Mouse (Mus musculus) gastrocnemius, postnatal 25 days (tissue): ENCODE measurements around the gene Exoc3l2. TPM values are rescaled to one million over a fixed set of nuclear protein-coding genes. Genes with fewer than 3 reads are reported as not detected.

ENCODE experiments used
- DNase-seq: peaks from one replicate; pipeline ENCODE4 v3.0.0; 2022
- total RNA-seq, 2 experiments: library from RNA; stranded (reverse); gene quantifications; 1 replicate in 1 of 2; 2 replicates in 1 of 2; pipeline ENCODE4 v1.2.3; 2021

Exoc3l2 gene
- total RNA-seq, 2 experiments from 2014 or later = 0.56 to 0.67 TPM

DNA sequence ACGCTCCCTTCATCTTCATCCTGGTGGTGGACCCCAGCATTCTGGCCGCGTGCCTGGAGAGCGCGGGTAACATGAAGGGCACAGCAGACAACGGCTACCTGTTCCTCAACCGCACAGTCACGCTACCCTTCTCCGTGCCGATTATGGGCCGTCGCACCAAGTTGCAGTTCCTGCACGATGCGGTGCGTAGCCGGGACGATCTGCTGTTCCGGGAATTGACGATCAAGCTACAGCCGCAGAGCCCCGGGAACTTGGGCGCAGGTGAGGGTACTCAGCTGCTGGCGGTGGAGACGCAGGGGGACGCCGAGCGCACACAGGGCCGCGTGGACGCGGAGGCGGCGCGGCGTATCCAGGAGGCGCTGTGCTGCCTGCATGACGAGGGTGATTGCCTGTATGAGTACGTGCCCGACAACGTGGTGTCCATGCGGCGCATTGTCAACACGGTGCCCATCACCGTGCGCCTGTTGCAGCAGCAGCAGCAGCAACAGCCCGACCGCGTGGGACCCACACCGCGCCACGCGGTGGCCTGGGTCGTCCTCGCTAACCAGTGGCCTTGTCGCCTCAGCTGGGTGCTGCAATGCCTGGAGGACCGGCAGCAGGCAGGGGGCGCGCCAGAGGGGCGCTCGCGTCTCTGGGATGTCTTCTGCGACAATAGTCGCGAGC, 60.8 kb downstream of the Exoc3l2 start:
- peak; percentile 45 for DNase-seq

DNA sequence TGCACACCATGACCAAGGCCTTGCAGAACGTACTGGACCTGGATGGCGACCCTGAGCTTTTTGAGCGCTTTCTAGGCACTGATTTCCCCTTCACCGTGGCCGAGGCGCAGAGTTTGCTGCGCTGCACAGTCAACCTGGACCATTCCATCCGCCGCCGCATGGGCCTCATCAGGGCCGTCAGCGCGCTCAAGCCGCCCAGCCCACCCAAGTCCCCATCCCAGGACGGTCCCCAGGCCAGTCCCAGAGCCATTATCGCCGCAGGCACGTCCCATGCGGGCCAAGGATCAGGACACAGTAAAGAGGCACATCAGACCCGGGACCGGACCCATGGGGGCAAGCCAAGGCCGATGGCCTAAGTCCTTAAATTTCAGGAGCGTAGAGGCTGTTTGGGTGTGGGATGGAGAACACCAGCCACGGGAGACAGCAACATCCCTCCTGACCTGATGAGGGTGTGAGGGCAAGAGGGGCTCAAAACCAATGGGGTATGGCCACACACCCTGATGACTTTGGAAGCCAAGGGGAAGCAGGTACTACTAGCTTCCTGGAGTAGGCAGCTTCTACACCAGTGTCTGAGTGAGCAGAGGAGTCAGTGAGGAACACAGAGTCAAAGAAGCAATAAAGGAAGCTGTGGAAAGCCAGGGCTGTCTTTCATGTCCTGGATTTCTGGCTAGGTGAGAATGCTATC, 61.4 kb downstream of the Exoc3l2 start:
- DNase-seq = no peak

DNA sequence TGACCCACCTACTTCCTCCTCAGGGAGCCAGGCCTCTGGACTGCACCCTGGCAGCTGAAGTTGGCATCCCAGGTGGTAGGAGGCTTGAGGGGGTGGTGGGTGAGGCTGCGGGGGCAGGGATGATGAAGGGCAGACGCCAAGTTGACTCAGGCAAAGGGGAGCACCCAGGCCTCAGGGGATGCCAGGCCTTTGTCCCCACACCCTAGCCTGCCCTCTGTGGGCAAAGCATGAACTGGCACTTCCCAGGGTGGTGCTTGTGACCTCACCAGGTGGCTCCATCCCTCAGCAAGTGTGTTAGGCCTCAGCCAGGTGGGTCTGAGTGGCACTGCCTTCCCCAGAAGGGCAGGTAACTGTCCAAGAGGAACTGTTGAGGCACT, 62.0 kb downstream of the Exoc3l2 start:
- DNase-seq = no peak

DNA sequence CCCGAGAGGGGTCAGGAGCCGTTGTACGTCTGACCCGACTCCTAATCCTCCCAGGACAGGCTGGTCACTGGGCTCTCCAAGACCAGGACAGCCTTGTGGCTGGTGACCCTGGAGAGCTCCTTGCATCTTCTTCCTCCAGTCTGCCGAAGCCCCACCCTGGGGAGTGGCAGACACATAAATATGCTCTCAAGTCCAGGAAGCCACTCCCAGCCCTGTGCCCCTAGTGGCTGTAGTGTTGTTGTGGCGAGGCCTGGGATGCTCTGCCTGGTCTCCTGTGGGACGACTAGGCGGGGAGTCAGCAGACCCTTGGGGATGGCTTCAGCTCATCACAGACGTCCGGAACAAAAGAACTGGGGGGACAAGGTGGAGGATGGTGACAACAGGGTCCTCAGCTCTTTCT, 67.9 kb downstream of the Exoc3l2 start:
- DNase-seq = no peak

DNA sequence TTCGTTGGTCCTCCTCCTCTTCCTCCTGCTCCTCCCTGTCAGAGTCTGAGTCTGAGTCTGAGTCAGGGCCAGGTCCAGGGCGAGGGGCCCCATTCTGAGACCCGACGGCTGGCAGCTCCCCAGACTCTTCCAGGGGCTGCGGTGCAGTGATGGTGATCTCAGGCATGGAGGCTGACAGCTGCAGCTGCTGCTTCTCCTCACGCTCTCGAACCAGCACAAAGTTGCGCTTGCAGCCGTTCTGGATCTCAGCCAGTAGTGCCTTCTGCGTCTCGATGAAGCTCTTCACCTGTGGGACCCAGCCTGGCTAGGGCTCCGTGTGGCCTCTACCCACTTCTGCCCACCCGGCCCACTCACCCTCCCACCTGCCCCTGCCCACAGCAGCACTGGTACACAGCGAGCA, 69.1 kb downstream of the Exoc3l2 start:
- DNase-seq = no peak

DNA sequence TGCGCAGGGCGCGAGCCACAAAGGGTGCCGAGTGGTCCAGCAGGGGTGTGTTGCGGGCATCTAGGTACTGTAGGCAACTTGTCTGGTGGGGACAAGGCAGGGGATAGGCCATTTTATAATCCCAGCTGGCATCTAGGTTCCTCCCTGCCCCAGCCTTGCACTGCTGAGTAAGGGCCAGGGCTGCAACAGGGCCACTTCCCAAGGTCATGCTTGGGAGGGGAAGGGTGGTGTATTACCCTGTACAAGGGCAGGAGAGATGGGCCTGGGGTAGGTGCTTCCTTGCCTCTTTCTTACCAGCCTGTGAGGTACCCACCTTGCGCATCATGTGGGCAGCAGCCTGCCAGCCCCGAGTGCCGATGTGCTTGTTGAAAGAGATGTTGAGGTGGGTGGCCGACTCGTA, 71.5 kb downstream of the Exoc3l2 start:
- no peak for DNase-seq

DNA sequence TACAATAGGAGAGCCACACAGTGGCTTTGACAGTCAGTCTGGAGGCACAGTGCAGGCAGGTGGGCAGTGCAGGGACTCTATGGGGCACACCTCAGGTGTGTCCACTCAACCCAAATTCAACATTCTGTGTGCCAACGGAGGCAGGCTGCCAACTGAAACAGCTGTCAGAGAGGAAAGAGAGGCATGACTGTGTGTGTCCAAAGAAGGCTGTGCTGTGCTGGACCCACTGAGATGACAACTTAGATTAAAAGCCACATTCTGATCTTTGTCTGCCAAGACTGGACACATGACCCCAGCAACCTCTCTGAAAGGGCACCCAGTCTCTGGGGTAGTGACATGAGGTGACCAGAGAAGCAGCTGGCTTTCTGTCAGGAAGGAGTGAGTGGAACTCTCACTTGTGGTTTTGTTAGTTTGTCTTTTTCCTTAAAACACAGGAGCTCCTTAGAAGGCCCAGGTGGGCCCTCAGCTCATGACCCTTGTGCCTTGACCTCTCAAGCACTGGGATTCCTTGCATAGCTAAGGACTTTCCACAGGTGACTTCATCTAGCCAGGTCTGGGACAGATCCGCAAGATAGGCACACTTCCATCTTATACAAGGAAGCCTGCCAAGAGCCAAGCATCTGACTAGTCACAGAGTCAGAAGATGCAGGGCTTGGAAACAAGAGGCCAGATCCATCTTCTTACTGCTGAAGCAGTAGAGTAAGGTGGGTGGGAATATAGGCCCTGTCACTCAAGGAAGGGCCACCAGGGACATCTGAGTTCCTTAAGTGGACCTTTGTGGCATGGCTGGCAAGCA, 77.8 kb downstream of the Exoc3l2 start:
- peak; percentile 39 for DNase-seq

DNA sequence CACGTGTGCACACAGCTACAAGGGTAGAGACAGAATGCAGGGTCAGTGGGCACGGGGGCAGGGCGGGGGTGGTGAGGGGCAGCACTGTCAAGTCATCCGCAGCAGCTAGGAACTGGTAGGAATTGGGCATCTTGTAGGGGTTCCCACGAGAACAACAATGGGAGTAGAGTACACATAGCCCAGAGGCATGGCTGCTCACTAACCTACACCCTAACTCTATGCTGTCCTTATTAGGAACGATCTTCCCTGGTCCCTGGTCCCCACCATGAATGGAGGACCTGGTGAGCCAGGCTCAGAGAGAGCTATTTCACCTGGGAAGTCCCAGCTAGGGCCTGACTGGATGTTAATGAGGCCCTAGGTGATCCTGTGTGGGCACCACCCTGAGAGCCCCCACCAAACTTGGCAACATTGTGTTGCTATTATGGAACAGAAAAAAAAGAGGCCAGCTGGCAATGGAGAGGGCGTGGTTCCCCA, 78.6 kb downstream of the Exoc3l2 start:
- no peak for DNase-seq

DNA sequence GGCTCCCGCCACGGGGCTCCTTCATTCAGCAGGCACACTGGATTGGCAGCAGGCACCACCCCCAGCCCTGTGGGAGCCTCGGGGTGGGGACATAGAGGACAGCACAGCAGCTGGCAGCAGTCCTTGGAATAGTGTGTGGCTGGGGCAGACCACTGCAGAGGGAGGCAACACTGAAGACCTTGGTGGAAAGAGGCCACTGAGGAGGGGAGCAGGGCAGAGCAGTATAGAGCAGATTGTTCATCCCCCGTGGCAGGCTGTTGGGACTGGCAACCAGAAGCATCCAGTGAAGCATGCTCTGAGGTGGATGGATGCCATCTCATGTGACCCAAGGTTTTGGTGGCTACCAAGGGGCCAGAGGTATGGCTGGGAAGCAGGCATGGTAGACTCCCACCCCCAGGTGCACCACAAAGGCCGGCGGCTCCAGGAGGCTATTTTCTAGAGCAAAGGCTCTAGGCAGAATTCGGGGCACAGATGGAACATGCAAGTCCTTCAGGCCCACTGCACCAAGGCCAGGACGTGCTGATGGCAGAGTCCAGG, 79.1 kb downstream of the Exoc3l2 start:
- peak; percentile 33 for DNase-seq

DNA sequence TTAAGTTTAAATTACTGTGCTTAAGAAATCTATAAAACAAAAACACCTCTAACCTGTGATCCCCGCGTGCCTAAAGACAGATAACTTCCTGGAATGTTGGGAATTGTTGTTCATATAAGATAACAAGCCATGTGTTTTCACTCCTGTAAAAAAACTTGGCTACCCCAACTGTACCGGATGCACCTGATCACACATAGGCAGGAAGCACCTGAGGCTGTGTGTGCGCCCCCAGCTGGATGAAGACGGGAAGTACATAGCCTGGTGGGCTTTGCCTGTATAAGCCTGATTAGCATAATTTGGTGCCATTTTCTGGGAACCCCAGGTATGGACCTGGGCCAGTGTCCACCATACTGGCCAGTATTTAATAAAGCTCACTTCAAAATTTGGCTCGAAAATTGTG, 80.5 kb downstream of the Exoc3l2 start:
- DNase-seq = no peak

DNA sequence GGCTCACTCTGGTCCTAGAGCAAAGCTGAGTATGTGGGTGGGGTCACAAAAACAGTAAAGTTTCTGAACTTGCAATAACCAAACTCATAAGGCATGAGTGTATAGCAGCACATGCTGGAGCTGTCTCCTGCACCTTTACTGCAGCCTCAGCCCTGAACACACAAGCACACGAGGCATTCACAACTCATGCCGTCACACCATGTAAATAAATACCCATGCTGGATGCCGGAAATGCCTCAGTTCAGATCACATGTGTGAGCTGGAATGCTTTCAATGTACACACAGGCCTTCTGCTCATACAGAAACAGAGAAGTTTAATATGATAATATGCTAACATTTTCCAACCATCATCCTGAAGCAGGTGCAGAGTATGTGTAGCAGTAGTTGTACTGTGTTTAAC, 82.9 kb downstream of the Exoc3l2 start:
- no peak for DNase-seq

Other genes with a start within 250 kb of the Exoc3l2 start
- 10 to 100 TPM; 39.4 to 41.3 TPM for gene Opa3, start 235.0 kb upstream of the Exoc3l2 start, total RNA-seq
- 10 to 100 TPM; 16.3 to 18.0 TPM for gene Vasp, start 191.5 kb upstream of the Exoc3l2 start, total RNA-seq
- not detected for gene Ppm1n, start 183.3 kb upstream of the Exoc3l2 start, total RNA-seq
- gene Rtn2, start 180.7 kb upstream of the Exoc3l2 start, total RNA-seq = 100 to 1,000 TPM; 943 to 950 TPM
- under 1 TPM; 0.43 to 0.64 TPM for gene Fosb, start 153.3 kb upstream of the Exoc3l2 start, total RNA-seq
- 10 to 100 TPM; 21.5 to 25.4 TPM for gene Ercc1, start 118.6 kb upstream of the Exoc3l2 start, total RNA-seq
- 10 to 100 TPM in 1 of 2 experiments, 1 to 10 TPM in 1; 8.5 to 10.1 TPM for gene Cd3eap, start 103.8 kb upstream of the Exoc3l2 start, total RNA-seq
- 1 to 10 TPM; 2.6 TPM for gene Ppp1r13l, start 103.6 kb upstream of the Exoc3l2 start, total RNA-seq
- gene Ercc2, start 81.3 kb upstream of the Exoc3l2 start, total RNA-seq = 1 to 10 TPM; 7.8 to 8.8 TPM
- under 1 TPM in 1 of 2 experiments, not detected in 1; 0.43 TPM for gene Klc3, start 59.2 kb upstream of the Exoc3l2 start, total RNA-seq
- over 10,000 TPM; 37,777 to 44,473 TPM for gene Ckm, start 58.6 kb upstream of the Exoc3l2 start, total RNA-seq
- 10 to 100 TPM; 13.2 to 13.8 TPM for gene Mark4, start 4.5 kb upstream of the Exoc3l2 start, total RNA-seq
- 1 to 10 TPM; 1.7 to 1.9 TPM for gene Bloc1s3, start 45.0 kb downstream of the Exoc3l2 start, total RNA-seq
- 10 to 100 TPM in 1 of 2 experiments, 1 to 10 TPM in 1; 8.8 to 10.6 TPM for gene Trappc6a, start 45.1 kb downstream of the Exoc3l2 start, total RNA-seq
- not detected for gene Nkpd1, start 54.5 kb downstream of the Exoc3l2 start, total RNA-seq
- 10 to 100 TPM; 34.5 to 38.6 TPM for gene Ppp1r37, start 99.7 kb downstream of the Exoc3l2 start, total RNA-seq
- under 1 TPM; 0.28 to 0.40 TPM for gene Zfp296, start 114.0 kb downstream of the Exoc3l2 start, total RNA-seq
- 10 to 100 TPM; 58.1 to 58.5 TPM for gene Gemin7, start 114.3 kb downstream of the Exoc3l2 start, total RNA-seq
- gene Clasrp, start 141.2 kb downstream of the Exoc3l2 start, total RNA-seq = 10 to 100 TPM; 11.2 to 12.4 TPM
- 1 to 10 TPM; 4.4 to 5.8 TPM for gene Relb, start 166.1 kb downstream of the Exoc3l2 start, total RNA-seq
- gene Clptm1, start 201.7 kb downstream of the Exoc3l2 start, total RNA-seq = 10 to 100 TPM; 36.3 to 47.0 TPM
- not detected for gene Apoc2, start 214.6 kb downstream of the Exoc3l2 start, total RNA-seq
- not detected for gene Gm44805, start 218.1 kb downstream of the Exoc3l2 start, total RNA-seq
- not detected for gene Apoc4, start 218.1 kb downstream of the Exoc3l2 start, total RNA-seq
- 1 to 10 TPM in 1 of 2 experiments, not detected in 1; 3.7 TPM for gene Apoc1, start 229.3 kb downstream of the Exoc3l2 start, total RNA-seq
- 100 to 1,000 TPM in 1 of 2 experiments, 10 to 100 TPM in 1; 53.5 to 108 TPM for gene Apoe, start 235.9 kb downstream of the Exoc3l2 start, total RNA-seq